Mouse (Mus musculus): ENCODE results near the gene Ythdf1. TPM values are rescaled to one million over a fixed set of nuclear protein-coding genes. Genes with fewer than 3 reads are reported as not detected.

Gene Ythdf1
- total and polyA plus RNA-seq, 3 experiments, result 36.8 to 72.2 TPM; not detected in 1

- H3K36me3 ChIP-seq (ENCODE audit: control insufficient read depth in 1 of 2, insufficient read depth in 2 of 2, low read length in 2 of 2), result peaks cover 0 to 14% of the 10 kb centered on the region in 2 experiments; a peak in 2 of 4 replicates
- no peak overlapping the region for H3K9ac ChIP-seq (ENCODE audit: control insufficient read depth, low read depth, low read length, poor library complexity, severe bottlenecking)
- no peaks in the 10 kb centered on the region for H3K9me3 ChIP-seq (replicated peaks; ENCODE audit: insufficient read depth, low read length)
- no peak for DNase-seq (ENCODE audit: low read depth, low spot score)
- no peak overlapping the region for H3K4me3 ChIP-seq (ENCODE audit: control insufficient read depth in 1 of 2, insufficient read depth in 1 of 2, low read depth in 2 of 2, low read length in 2 of 2)
- no peaks in the 10 kb centered on the region for H3K4me1 ChIP-seq (ENCODE audit: control insufficient read depth in 1 of 2, insufficient read depth in 2 of 2, low read length in 2 of 2)
- no peaks in the 10 kb centered on the region for H3K27me3 ChIP-seq (ENCODE audit: control insufficient read depth in 1 of 2, insufficient read depth in 2 of 2, low read length in 2 of 2)
- H3K27ac ChIP-seq (ENCODE audit: control insufficient read depth, low read depth, low read length), result no peak overlapping the region
- no peak for TF ChIP-seq RAD21 (IDR thresholded peaks at IDR 0.05; ENCODE audit: low read depth, low read length)
- no peak for TF ChIP-seq CTCF (IDR thresholded peaks at IDR 0.05 in 2 of 3, conservative IDR thresholded peaks at IDR 0.05 in 1 of 3; ENCODE audit: control insufficient read depth in 1 of 3, insufficient read depth in 1 of 3, low read depth in 2 of 3, low read length in 3 of 3, poor library complexity in 1 of 3, severe bottlenecking in 1 of 3)
- TF ChIP-seq SMC3 (IDR thresholded peaks at IDR 0.05; ENCODE audit: low read depth, low read length), result no peak
- TF ChIP-seq MYC (IDR thresholded peaks at IDR 0.05; ENCODE audit: low read depth, low read length), result no peak
- no peak for TF ChIP-seq BHLHE40 (IDR thresholded peaks at IDR 0.05; ENCODE audit: borderline replicate concordance, low read depth, low read length)
- no peak for TF ChIP-seq E2F4 (IDR thresholded peaks at IDR 0.05; ENCODE audit: borderline replicate concordance, low read depth, low read length)
- no peak for TF ChIP-seq HCFC1 (IDR thresholded peaks at IDR 0.05; ENCODE audit: low read depth, low read length)
- TF ChIP-seq POLR2A (IDR thresholded peaks at IDR 0.05; ENCODE audit: control insufficient read depth in 1 of 2, insufficient read depth in 1 of 2, low read depth in 1 of 2, low read length in 2 of 2, poor library complexity in 1 of 2), result no peak
- TF ChIP-seq ELF1 (IDR thresholded peaks at IDR 0.05; ENCODE audit: low read depth, low read length), result no peak
- TF ChIP-seq ZC3H11A (IDR thresholded peaks at IDR 0.05; ENCODE audit: low read depth, low read length), result no peak
- no peak for TF ChIP-seq JUND (IDR thresholded peaks at IDR 0.05; ENCODE audit: low read depth, low read length)
- no peak for TF ChIP-seq ZNF384 (IDR thresholded peaks at IDR 0.05; ENCODE audit: low read depth, low read length)
- H3K79me2 ChIP-seq (ENCODE audit: control insufficient read depth, insufficient read depth, low read length, poor library complexity), result peaks cover 9% of the 10 kb centered on the region; the same call in 1 of the 2 replicates
Observed at GRCm38 (mm10) chr2:180904435-180905208, 16.1 kb downstream of the Ythdf1 start.

- Histone ChIP-seq H3K4me1 (ENCODE audit: control insufficient read depth in 1 of 2, insufficient read depth in 2 of 2, low read length in 2 of 2) (no peaks in the 10 kb centered on the region), H3K27me3 (ENCODE audit: control insufficient read depth in 1 of 2, insufficient read depth in 2 of 2, low read length in 2 of 2) (no peaks in the 10 kb centered on the region), H3K27ac (ENCODE audit: control insufficient read depth, low read depth, low read length) (no peak overlapping the region), H3K9me3 (replicated peaks; ENCODE audit: insufficient read depth, low read length) (no peaks in the 10 kb centered on the region), H3K79me2 (ENCODE audit: control insufficient read depth, insufficient read depth, low read length, poor library complexity) (peaks cover 4% of the 10 kb centered on the region; the same call in 1 of the 2 replicates), H3K4me3 (ENCODE audit: control insufficient read depth in 1 of 2, insufficient read depth in 1 of 2, low read depth in 2 of 2, low read length in 2 of 2) (no peak overlapping the region), H3K36me3 (ENCODE audit: control insufficient read depth in 1 of 2, insufficient read depth in 2 of 2, low read length in 2 of 2) (peaks cover 0 to 4% of the 10 kb centered on the region in 2 experiments; a peak in 2 of 4 replicates), H3K9ac (ENCODE audit: control insufficient read depth, low read depth, low read length, poor library complexity, severe bottlenecking) (no peak overlapping the region)
- DNase-seq (ENCODE audit: low read depth, low spot score), result peak; percentile 75
- TF ChIP-seq SMC3 (IDR thresholded peaks at IDR 0.05; ENCODE audit: low read depth, low read length) (peak; percentile 57), MXI1 (IDR thresholded peaks at IDR 0.05; ENCODE audit: low read depth, low read length) (peak; percentile 28; the same call in 1 of the 2 replicates), MYC (IDR thresholded peaks at IDR 0.05; ENCODE audit: low read depth, low read length) (peak; percentile 78), ZMIZ1 (IDR thresholded peaks at IDR 0.05; ENCODE audit: low read depth, low read length) (no peak), E2F4 (IDR thresholded peaks at IDR 0.05; ENCODE audit: borderline replicate concordance, low read depth, low read length) (no peak), MAX (IDR thresholded peaks at IDR 0.05; ENCODE audit: low read length) (peak; percentile 25; the same call in 1 of the 2 replicates), RAD21 (IDR thresholded peaks at IDR 0.05; ENCODE audit: low read depth, low read length) (peak; percentile 44), CHD2 (IDR thresholded peaks at IDR 0.05; ENCODE audit: low read length) (no peak), CTCF (IDR thresholded peaks at IDR 0.05 in 2 of 3, conservative IDR thresholded peaks at IDR 0.05 in 1 of 3; ENCODE audit: control insufficient read depth in 1 of 3, insufficient read depth in 1 of 3, low read depth in 2 of 3, low read length in 3 of 3, poor library complexity in 1 of 3, severe bottlenecking in 1 of 3) (peak; percentile 36 to 73 (median 54)), ZC3H11A (IDR thresholded peaks at IDR 0.05; ENCODE audit: low read depth, low read length) (peak; percentile 13; the same call in 1 of the 2 replicates)
Observed at GRCm38 (mm10) chr2:180902086-180902485, 18.7 kb downstream of the Ythdf1 start.
